Comparison of ENCODE assay signal across 8 mouse cellular contexts in the genomic region with DNA sequence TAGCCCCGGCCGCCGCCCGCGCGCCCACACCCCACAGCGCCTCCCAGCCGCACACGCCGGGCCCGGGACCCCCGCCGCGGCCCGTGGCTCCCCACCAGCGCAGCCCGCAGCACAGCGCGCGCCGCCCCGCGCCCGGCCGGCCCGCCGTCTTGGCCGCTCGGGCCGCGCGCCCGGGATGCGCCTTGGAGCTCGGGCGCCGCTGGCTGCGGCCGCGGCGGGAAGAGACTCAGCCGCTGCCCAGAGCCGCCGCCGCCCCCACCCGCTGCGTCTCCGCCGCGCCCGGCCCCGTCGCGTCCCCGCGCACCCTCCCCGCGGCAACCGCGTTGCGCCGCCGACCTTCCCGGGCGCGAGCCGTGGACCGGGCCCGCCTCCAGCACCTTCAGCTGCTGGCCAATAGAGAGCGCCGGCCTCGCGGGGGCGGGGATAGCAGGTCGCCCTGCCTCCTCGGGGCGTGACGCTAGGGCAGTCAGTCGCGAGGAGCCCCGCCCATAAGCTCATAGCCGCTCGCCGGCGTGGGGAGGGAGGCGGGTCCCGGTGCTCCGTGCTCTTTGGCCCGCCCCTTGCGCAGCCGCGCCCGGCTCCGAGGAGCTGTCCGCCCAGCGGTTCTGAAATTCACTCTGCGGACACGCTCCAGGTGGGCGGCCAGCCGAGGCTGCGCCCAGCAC. TPM values are rescaled to one million over a fixed set of nuclear protein-coding genes. Genes with fewer than 3 reads are reported as not detected.
A peak's percentile ranks its signal among the peaks of the same experiment; 100 is the strongest.
DNase-seq lines count a peak whose midpoint lies in the region; ATAC-seq lines count a peak whose summit lies in the region.

No protein-coding gene starts in this region.

- peak; percentile 85 for ATAC-seq in CD4-positive, CD25-positive, alpha-beta regulatory T cell, adult 4 months
- ATAC-seq in heart, embryonic 14.5 days (ENCODE audit: insufficient number of reproducible peaks, insufficient read depth, low FRiP score, low read depth) = peak; percentile 98
- peak; percentile 98 for ATAC-seq in liver, embryonic 11.5 days (replicated peaks; ENCODE audit: low FRiP score)
- ATAC-seq in stomach, embryonic 15.5 days (ENCODE audit: insufficient read depth, low FRiP score, low read depth) = peak; percentile 98

- peak overlapping the region; percentile 78 for H3K9ac ChIP-seq in heart, embryonic 14.5 days (ENCODE audit: low read length)
- peak overlapping the region; percentile 48 for H3K9ac ChIP-seq in liver, embryonic 11.5 days (ENCODE audit: low read depth, low read length)
- H3K9ac ChIP-seq in stomach, embryonic 15.5 days = peak overlapping the region; percentile 44

- peak overlapping the region; percentile 78 for H3K27ac ChIP-seq in forebrain, embryonic 10.5 days
- H3K27ac ChIP-seq in heart, embryonic 14.5 days (replicated peaks in 1 of 2; ENCODE audit: control insufficient read depth in 1 of 2, insufficient read depth in 1 of 2, low read depth in 2 of 2, low read length in 2 of 2) = no peak overlapping the region
- H3K27ac ChIP-seq in liver, embryonic 11.5 days (ENCODE audit: low read depth, low read length) = no peak overlapping the region
- no peak overlapping the region for H3K27ac ChIP-seq in stomach, embryonic 15.5 days

- H3K27me3 ChIP-seq in forebrain, embryonic 10.5 days (ENCODE audit: poor library complexity, severe bottlenecking) = peaks cover 43% of the 10 kb centered on the region
- H3K27me3 ChIP-seq in heart, embryonic 14.5 days (ENCODE audit: control insufficient read depth, insufficient read depth, low read length) = peaks cover 23% of the 10 kb centered on the region
- H3K27me3 ChIP-seq in liver, embryonic 11.5 days (replicated peaks; ENCODE audit: control insufficient read depth, insufficient read depth, low read length) = peaks cover 27% of the 10 kb centered on the region
- H3K27me3 ChIP-seq in stomach, embryonic 15.5 days (replicated peaks) = peaks cover 14% of the 10 kb centered on the region; the same call in 1 of the 2 replicates

- DNase-seq in c-Kit-positive CD71-positive TER-119-negative erythroid progenitor cells, embryonic 14.5 days (ENCODE audit: low read depth) = peak; percentile 87
- DNase-seq in forebrain, embryonic 10.5 days (ENCODE audit: extremely low spot score, low spot score) = peak; percentile 93
- peak; percentile 99 for DNase-seq in kidney, postnatal 10 days
- DNase-seq in liver, embryonic 11.5 days (ENCODE audit: low spot score) = peak; percentile 92
- DNase-seq in neural tube, embryonic 10.5 days (ENCODE audit: extremely low spot score, low spot score) = peak; percentile 96

- under 1% methylated on average over 99 of the region's 101 CpGs for WGBS in forebrain, embryonic 10.5 days
- under 1% methylated on average over 88 of the region's 101 CpGs for WGBS in heart, embryonic 14.5 days
- 1% methylated on average over 73 of the region's 101 CpGs for WGBS in liver, embryonic 11.5 days
- WGBS in stomach, embryonic 15.5 days = under 1% methylated on average over 68 of the region's 101 CpGs

- no peaks in the 10 kb centered on the region for H3K9me3 ChIP-seq in forebrain, embryonic 10.5 days
- H3K9me3 ChIP-seq in heart, embryonic 14.5 days (ENCODE audit: control insufficient read depth, low read length) = no peaks in the 10 kb centered on the region
- H3K9me3 ChIP-seq in liver, embryonic 11.5 days (ENCODE audit: control insufficient read depth, low read length) = no peaks in the 10 kb centered on the region
- H3K9me3 ChIP-seq in stomach, embryonic 15.5 days = no peaks in the 10 kb centered on the region

- H3K4me2 ChIP-seq in heart, embryonic 14.5 days (ENCODE audit: low read length) = peak overlapping the region; percentile 99
- H3K4me2 ChIP-seq in liver, embryonic 11.5 days = peak overlapping the region; percentile 93
- peak overlapping the region; percentile 100 for H3K4me2 ChIP-seq in stomach, embryonic 15.5 days

- peaks cover 41% of the 10 kb centered on the region for H3K4me1 ChIP-seq in forebrain, embryonic 10.5 days
- peaks cover 26 to 44% of the 10 kb centered on the region in 2 experiments for H3K4me1 ChIP-seq in heart, embryonic 14.5 days (ENCODE audit: control insufficient read depth in 2 of 2, insufficient read depth in 2 of 2, low read length in 2 of 2)
- H3K4me1 ChIP-seq in liver, embryonic 11.5 days (replicated peaks; ENCODE audit: control insufficient read depth, insufficient read depth, low read length) = peaks cover 6% of the 10 kb centered on the region
- H3K4me1 ChIP-seq in stomach, embryonic 15.5 days = peaks cover 6% of the 10 kb centered on the region; the same call in 1 of the 2 replicates

- peak overlapping the region; percentile 77 for H3K4me3 ChIP-seq in forebrain, embryonic 10.5 days
- H3K4me3 ChIP-seq in heart, embryonic 14.5 days (ENCODE audit: control insufficient read depth in 1 of 2, insufficient read depth in 1 of 2, low read depth in 1 of 2, low read length in 2 of 2) = peak overlapping the region; percentile 68 to 70
- H3K4me3 ChIP-seq in liver, embryonic 11.5 days (ENCODE audit: low read depth, low read length) = peak overlapping the region; percentile 69
- peak overlapping the region; percentile 67 for H3K4me3 ChIP-seq in stomach, embryonic 15.5 days (replicated peaks)

- no peaks in the 10 kb centered on the region for H3K36me3 ChIP-seq in forebrain, embryonic 10.5 days (replicated peaks)
- H3K36me3 ChIP-seq in heart, embryonic 14.5 days (ENCODE audit: control insufficient read depth, insufficient read depth, low read length) = no peaks in the 10 kb centered on the region
- no peaks in the 10 kb centered on the region for H3K36me3 ChIP-seq in liver, embryonic 11.5 days (ENCODE audit: control insufficient read depth, insufficient read depth, low read length)
- no peaks in the 10 kb centered on the region for H3K36me3 ChIP-seq in stomach, embryonic 15.5 days

RNA-seq across cellular contexts. Expression of a gene that starts 5.2 kb away (rescaled TPM):
- polyA plus RNA-seq in CD4-positive, CD25-positive, alpha-beta regulatory T cell, adult 4 months (2017; shearing (Covaris generic)) = not detected
- polyA plus RNA-seq in forebrain, embryonic 10.5 days (2016; fragmentation: Nextera tagmentation; extraction: Ambion mirVana) = 1.9 and 2.5 TPM in 2 replicates
- polyA plus RNA-seq in heart, embryonic 14.5 days (2014; fragmentation: Nextera tagmentation; extraction: Ambion mirVana) = 2.3 and 3.4 TPM in 2 replicates
- 0.27 and 0.55 TPM in 2 replicates for polyA plus RNA-seq in liver, embryonic 11.5 days (2014; fragmentation: Nextera tagmentation; extraction: Ambion mirVana)
- 3.0 and 3.3 TPM in 2 replicates for polyA plus RNA-seq in stomach, embryonic 15.5 days (2015; fragmentation: Nextera tagmentation; extraction: Ambion mirVana)
